Comparison of ENCODE assay signal across 27 mouse cellular contexts in the genomic region with DNA sequence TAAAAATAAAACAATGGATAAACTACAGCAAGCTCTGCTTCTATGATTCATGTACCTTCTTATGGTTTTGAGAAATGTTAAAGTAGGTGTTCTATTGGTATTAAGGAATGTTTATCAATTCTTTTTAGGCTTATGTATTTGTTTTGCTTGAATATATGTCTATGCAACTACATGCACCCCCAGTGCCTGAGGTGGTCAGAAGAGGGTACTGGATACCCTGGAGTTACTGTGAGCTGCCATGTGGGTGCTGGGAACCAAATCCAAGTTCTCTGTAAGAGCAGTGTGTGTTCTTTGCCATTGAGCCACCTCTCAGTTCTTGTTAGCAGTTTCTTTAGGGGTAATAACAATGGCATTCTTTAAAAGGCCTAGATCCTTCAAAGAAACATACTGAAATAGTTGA. TPM values are rescaled to one million over a fixed set of nuclear protein-coding genes. Genes with fewer than 3 reads are reported as not detected.
DNase-seq lines count a peak whose midpoint lies in the region; ATAC-seq lines count a peak whose summit lies in the region.
"Had no signal": no experiment of that assay in that cellular context is flagged by ENCODE, and none has a peak within 500 bp of the region (broad histone marks: within the 10 kb centered on the region; RNA-seq: fewer than 3 reads in every experiment).

No protein-coding gene starts in this region.

- no peak for ATAC-seq in midbrain, embryonic 11.5 days (ENCODE audit: low FRiP score)
- no peak for ATAC-seq in liver, embryonic 15.5 days (ENCODE audit: insufficient read depth)
- ATAC-seq: activated CD4-positive, CD25-positive, alpha-beta regulatory T cell, adult 4 months; forebrain, embryonic 14.5 days; forebrain, postnatal 0 days; hindbrain, postnatal 0 days; inflammation-experienced regulatory T-cells, adult 6 months had no signal

- no peak overlapping the region for H3K4me3 ChIP-seq in midbrain, embryonic 11.5 days (ENCODE audit: low read depth, low read length)
- H3K4me3 ChIP-seq in midbrain, embryonic 10.5 days: no peak overlapping the region
- H3K4me3 ChIP-seq in liver, embryonic 15.5 days (replicated peaks): no peak overlapping the region
- H3K4me3 ChIP-seq: heart, embryonic 12.5 days had no signal

- H3K27ac ChIP-seq in midbrain, embryonic 11.5 days (ENCODE audit: low read depth, low read length): no peak overlapping the region
- no peak overlapping the region for H3K27ac ChIP-seq in midbrain, embryonic 10.5 days (replicated peaks)
- H3K27ac ChIP-seq in liver, embryonic 15.5 days (replicated peaks): no peak overlapping the region
- H3K27ac ChIP-seq: embryonic facial prominence, embryonic 12.5 days; embryonic facial prominence, embryonic 15.5 days; heart, embryonic 15.5 days; hindbrain, embryonic 14.5 days; hindbrain, postnatal 0 days had no signal

- peaks cover 8% of the 10 kb centered on the region for H3K4me1 ChIP-seq in midbrain, embryonic 11.5 days (ENCODE audit: control insufficient read depth, insufficient read depth, low read length)
- peaks cover 56% of the 10 kb centered on the region for H3K4me1 ChIP-seq in midbrain, embryonic 10.5 days
- H3K4me1 ChIP-seq in liver, embryonic 15.5 days (replicated peaks): peaks cover 50% of the 10 kb centered on the region

- peaks cover 12% of the 10 kb centered on the region; the same call in 1 of the 2 replicates for H3K36me3 ChIP-seq in midbrain, embryonic 11.5 days (ENCODE audit: control insufficient read depth, insufficient read depth, low read length)
- H3K36me3 ChIP-seq in midbrain, embryonic 10.5 days: peaks cover 35% of the 10 kb centered on the region
- peaks cover 34% of the 10 kb centered on the region for H3K36me3 ChIP-seq in liver, embryonic 15.5 days (replicated peaks)

- H3K27me3 ChIP-seq in midbrain, embryonic 11.5 days (ENCODE audit: control insufficient read depth, insufficient read depth, low read length): no peaks in the 10 kb centered on the region
- no peaks in the 10 kb centered on the region for H3K27me3 ChIP-seq in midbrain, embryonic 10.5 days (ENCODE audit: low read depth, poor library complexity, severe bottlenecking)
- no peaks in the 10 kb centered on the region for H3K27me3 ChIP-seq in liver, embryonic 15.5 days
- H3K27me3 ChIP-seq: embryonic facial prominence, embryonic 12.5 days; embryonic facial prominence, embryonic 15.5 days; heart, embryonic 12.5 days; heart, embryonic 15.5 days had no signal

- intact Hi-C loops in heart, postnatal 25 days (cut with DNase I): loop anchor here (5.0 kb wide), 1 partner anchor 36 kb away; the partner anchor contains the start of gene Wiz

- peak; percentile 73 for DNase-seq in heart, adult 11 months
- no peak for DNase-seq in heart, postnatal 25 days (ENCODE audit: low spot score)
- peak; percentile 75 for DNase-seq in midbrain, embryonic 11.5 days (ENCODE audit: low spot score, missing footprints)
- no peak for DNase-seq in midbrain, embryonic 10.5 days (ENCODE audit: low spot score)
- DNase-seq in right cerebral cortex, adult 2 months (ENCODE audit: low spot score in 2 of 2): no peak
- DNase-seq: adrenal gland, adult 8-10 months; adrenal gland, postnatal 25 days; B cell, adult 2 months; cerebellum, adult 11-12 months; cerebellum, adult 9-10 months; cerebellum, postnatal 25 days; forebrain, postnatal 0 days; gastrocnemius, adult 2 months; gastrocnemius, postnatal 14 days; heart, adult 18-20 months; heart, postnatal 10 days; heart, postnatal 4 days had no signal

- H3K9me3 ChIP-seq in midbrain, embryonic 11.5 days (ENCODE audit: control insufficient read depth, low read length): no peaks in the 10 kb centered on the region
- H3K9me3 ChIP-seq in midbrain, embryonic 10.5 days (replicated peaks): no peaks in the 10 kb centered on the region
- no peaks in the 10 kb centered on the region for H3K9me3 ChIP-seq in liver, embryonic 15.5 days (replicated peaks)
- H3K9me3 ChIP-seq: embryonic facial prominence, embryonic 12.5 days; embryonic facial prominence, embryonic 15.5 days; heart, embryonic 12.5 days; heart, embryonic 15.5 days had no signal

- no peak overlapping the region for H3K9ac ChIP-seq in midbrain, embryonic 11.5 days (ENCODE audit: low read length)
- no peak overlapping the region for H3K9ac ChIP-seq in liver, embryonic 15.5 days
- H3K9ac ChIP-seq: embryonic facial prominence, embryonic 12.5 days; embryonic facial prominence, embryonic 15.5 days; forebrain, postnatal 0 days; heart, embryonic 12.5 days had no signal

- no peak overlapping the region for H3K4me2 ChIP-seq in midbrain, embryonic 11.5 days
- 0 out of 2 replicates have a peak overlapping the region, but pooled peaks have one; percentile 88 for H3K4me2 ChIP-seq in liver, embryonic 15.5 days

RNA-seq across cellular contexts. Expression of gene Akap8l, which starts 1.3 kb away (rescaled TPM):
- 10 to 100 TPM; 43.0 to 46.3 TPM for total RNA-seq in heart, postnatal 25 days (2021)
- 67.1 and 67.4 TPM in 2 replicates for polyA plus RNA-seq in midbrain, embryonic 11.5 days (2014; fragmentation: Nextera tagmentation; extraction: Ambion mirVana)
- polyA plus RNA-seq in midbrain, embryonic 10.5 days (2016; fragmentation: Nextera tagmentation; extraction: Ambion mirVana): 90.2 and 106 TPM in 2 replicates
- 36.1 and 39.1 TPM in 2 replicates for polyA plus RNA-seq in liver, embryonic 15.5 days (2015; fragmentation: Nextera tagmentation; extraction: Ambion mirVana)

RNA-seq across cellular contexts. Expression of gene Akap8, which starts 30.7 kb away (rescaled TPM):
- total RNA-seq in heart, postnatal 25 days (2021): 10 to 100 TPM; 37.2 to 51.5 TPM
- 53.0 and 55.4 TPM in 2 replicates for polyA plus RNA-seq in midbrain, embryonic 11.5 days (2014; fragmentation: Nextera tagmentation; extraction: Ambion mirVana)
- 130 and 140 TPM in 2 replicates for polyA plus RNA-seq in midbrain, embryonic 10.5 days (2016; fragmentation: Nextera tagmentation; extraction: Ambion mirVana)
- polyA plus RNA-seq in liver, embryonic 15.5 days (2015; fragmentation: Nextera tagmentation; extraction: Ambion mirVana): 29.1 and 32.3 TPM in 2 replicates

RNA-seq across cellular contexts. Expression of gene Wiz, which starts 37.5 kb away (rescaled TPM):
- 10 to 100 TPM; 18.1 to 20.2 TPM for total RNA-seq in heart, postnatal 25 days (2021)
- 33.7 and 36.9 TPM in 2 replicates for polyA plus RNA-seq in midbrain, embryonic 11.5 days (2014; fragmentation: Nextera tagmentation; extraction: Ambion mirVana)
- polyA plus RNA-seq in midbrain, embryonic 10.5 days (2016; fragmentation: Nextera tagmentation; extraction: Ambion mirVana): 22.3 and 25.6 TPM in 2 replicates
- 6.2 and 6.7 TPM in 2 replicates for polyA plus RNA-seq in liver, embryonic 15.5 days (2015; fragmentation: Nextera tagmentation; extraction: Ambion mirVana)

RNA-seq across cellular contexts. Expression of gene Rasal3, which starts 51.7 kb away (rescaled TPM):
- total RNA-seq in heart, postnatal 25 days (2021): 1 to 10 TPM in 1 of 2 experiments, under 1 TPM in 1; 0.91 to 1.3 TPM
- 0.52 and 0.70 TPM in 2 replicates for polyA plus RNA-seq in midbrain, embryonic 11.5 days (2014; fragmentation: Nextera tagmentation; extraction: Ambion mirVana)
- 0.40 and 0.42 TPM in 2 replicates for polyA plus RNA-seq in midbrain, embryonic 10.5 days (2016; fragmentation: Nextera tagmentation; extraction: Ambion mirVana)
- 2.4 and 4.0 TPM in 2 replicates for polyA plus RNA-seq in liver, embryonic 15.5 days (2015; fragmentation: Nextera tagmentation; extraction: Ambion mirVana)

Comparison
In these comparisons a context has a peak if more than half of its experiments do, and no peak if none do; other contexts are left out.
1. DNase-seq: peak in heart, adult 11 months (single experiment) and midbrain, embryonic 11.5 days (single experiment); none in heart, postnatal 25 days (single experiment), midbrain, embryonic 10.5 days (single experiment) and right cerebral cortex, adult 2 months (0 of 2).